Mouse (Mus musculus) thymus, adult 2 months (tissue): Measurements from ENCODE around the gene Timm8a2.

Source experiments
- CTCF ChIP-seq: fragments of 200-500 bp; IDR thresholded peaks from 2 replicates; pipeline ENCODE4 v1.5.1; 2012; ENCODE audit warnings: mild to moderate bottlenecking, control low read depth, low read length, moderate library complexity, borderline replicate concordance; ENCODE audit not compliant: control insufficient read depth, poor library complexity, insufficient read depth; ENCODE audit errors: extremely low read depth
- POLR2A ChIP-seq: fragments of 200-500 bp; IDR thresholded peaks from 2 replicates; pipeline ENCODE4 v1.6.1; 2012; ENCODE audit warnings: mild to moderate bottlenecking, low read length, control low read depth, moderate library complexity; ENCODE audit not compliant: control insufficient read depth, poor library complexity, insufficient read depth; ENCODE audit errors: extremely low read depth

GRCm38 (mm10) chr14:121987691-121988090 lies 46.8 kb upstream of the Timm8a2 start:
- TF ChIP-seq CTCF: no peak
- TF ChIP-seq POLR2A: no peak
